Mouse (Mus musculus) olfactory bulb, adult 2 months (tissue): ENCODE data around the gene 6430628N08Rik.

Source experiments
- CTCF ChIP-seq: fragments of 200-500 bp; IDR thresholded peaks from 2 replicates; pipeline ENCODE4 v1.5.1; 2012; ENCODE audit warnings: low read depth, mild to moderate bottlenecking, low read length, moderate library complexity; ENCODE audit not compliant: insufficient read depth
- POLR2A ChIP-seq: fragments of 200-500 bp; IDR thresholded peaks from 2 replicates; pipeline ENCODE4 v1.6.1; 2012; ENCODE audit warnings: mild to moderate bottlenecking, low read depth, low read length, moderate library complexity; ENCODE audit not compliant: insufficient read depth

DNA sequence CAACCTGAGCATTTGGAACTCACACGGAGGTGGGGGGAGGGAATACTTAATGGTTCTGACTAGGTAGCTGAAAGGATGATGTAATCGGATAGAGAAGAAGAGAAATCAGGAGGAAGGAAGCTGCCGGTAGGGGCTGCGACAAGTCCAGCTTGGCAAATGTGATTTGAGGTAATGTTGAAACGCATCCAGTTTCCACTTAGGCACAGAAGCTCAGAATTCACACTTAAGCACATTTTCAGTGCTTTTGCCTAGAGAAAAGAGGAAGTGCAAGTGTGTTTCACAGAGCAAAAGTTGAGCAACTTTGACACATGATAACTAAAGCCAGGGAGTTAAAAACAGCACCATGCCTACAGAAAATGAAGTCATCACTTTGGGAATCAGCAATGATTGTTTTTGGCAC lies 43.1 kb upstream of the 6430628N08Rik start:
- TF ChIP-seq CTCF (no peak), POLR2A (no peak)
